Mouse (Mus musculus): ENCODE data around the gene Slc17a7. TPM values are rescaled to one million over a fixed set of nuclear protein-coding genes. Genes with fewer than 3 reads are reported as not detected.
A peak's percentile ranks its signal among the peaks of the same experiment; 100 is the strongest.
"Not testable (repeated sequence)": the region's sequence is repeated elsewhere in the genome, so short reads cannot be mapped to it uniquely, and the experiment has no call there.

Slc17a7 gene
- polyA plus RNA-seq, 1 experiment from 2014 or later: 2.6 TPM

GRCm38 (mm10) chr7:45149545-45149944 lies 14.2 kb upstream of the Slc17a7 start:
- Histone ChIP-seq H3K4me3 (no peak overlapping the region), H3K27ac (no peak overlapping the region), H3K9ac (no peak overlapping the region), H3K36me3 (peaks cover 28% of the 10 kb centered on the region), H3K4me1 (peaks cover 5% of the 10 kb centered on the region), H3K9me3 (no peaks in the 10 kb centered on the region), H3K4me2 (replicated peaks) (no peak overlapping the region), H3K27me3 (replicated peaks) (no peaks in the 10 kb centered on the region)
- WGBS: 38% methylated on average over 6 of the region's 6 CpGs
- no peak for ATAC-seq (ENCODE audit: low FRiP score, low read depth)

DNA sequence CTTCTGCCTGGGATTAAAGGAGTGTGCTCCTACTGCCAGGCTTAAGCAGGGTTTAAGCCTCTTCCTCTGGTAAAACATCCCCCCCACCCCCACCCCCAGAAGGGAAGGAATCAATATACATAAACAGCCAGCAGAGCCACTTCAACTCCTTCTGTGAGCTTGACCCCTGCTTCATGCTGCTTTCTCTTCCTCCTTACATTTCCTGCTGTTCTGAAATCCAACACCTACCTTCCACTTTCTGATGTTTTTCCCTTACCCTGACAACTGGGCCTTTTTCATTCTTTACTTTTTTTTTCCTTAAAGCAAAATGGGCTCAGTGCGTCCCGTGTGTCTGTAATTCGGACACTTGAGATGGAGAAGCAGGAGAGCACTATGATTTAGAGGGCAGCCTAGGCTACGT lies 13.4 kb upstream of the Slc17a7 start:
- Histone ChIP-seq H3K4me3 (no peak overlapping the region), H3K4me2 (replicated peaks) (no peak overlapping the region), H3K9me3 (no peaks in the 10 kb centered on the region), H3K27ac (no peak overlapping the region), H3K36me3 (peaks cover 21% of the 10 kb centered on the region), H3K4me1 (peaks cover 9% of the 10 kb centered on the region), H3K27me3 (replicated peaks) (no peaks in the 10 kb centered on the region), H3K9ac (no peak overlapping the region)
- ATAC-seq (ENCODE audit: low FRiP score, low read depth): no peak
- WGBS: 74% methylated on average over 4 of the region's 4 CpGs

DNA sequence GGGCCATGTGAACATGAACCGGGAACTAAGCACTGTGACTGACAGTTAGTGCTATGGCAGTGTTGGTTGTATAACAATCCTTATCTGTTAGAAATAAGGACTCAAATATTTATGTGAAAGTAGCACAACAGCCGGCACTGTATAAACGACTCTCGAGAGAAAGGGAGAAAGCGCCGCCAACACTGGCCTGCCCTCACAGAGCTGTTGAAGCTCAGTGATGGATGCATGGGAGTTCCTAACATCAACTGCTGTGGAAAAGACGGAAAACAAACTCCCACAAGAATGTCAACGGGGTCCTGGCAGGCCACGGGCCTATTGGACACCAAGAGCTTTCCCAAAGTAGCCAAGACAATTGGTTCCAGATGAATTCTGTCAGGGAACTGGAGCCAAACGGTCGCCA lies 12.4 kb upstream of the Slc17a7 start:
- WGBS: 59% methylated on average over 11 of the region's 11 CpGs
- no peak overlapping the region for H3K4me3 ChIP-seq
- no peaks in the 10 kb centered on the region for H3K27me3 ChIP-seq (replicated peaks)
- no peaks in the 10 kb centered on the region for H3K9me3 ChIP-seq
- H3K4me1 ChIP-seq: peaks cover 9% of the 10 kb centered on the region
- no peak overlapping the region for H3K4me2 ChIP-seq (replicated peaks)
- no peak overlapping the region for H3K27ac ChIP-seq
- ATAC-seq (ENCODE audit: low FRiP score, low read depth): no peak
- no peak overlapping the region for H3K9ac ChIP-seq
- H3K36me3 ChIP-seq: peaks cover 14% of the 10 kb centered on the region; the same call in 1 of the 2 replicates

- not testable (repeated sequence) for ATAC-seq (ENCODE audit: low FRiP score, low read depth); H3K9ac ChIP-seq; H3K27me3 ChIP-seq (replicated peaks); H3K4me2 ChIP-seq (replicated peaks); H3K4me3 ChIP-seq; H3K4me1 ChIP-seq; H3K9me3 ChIP-seq; H3K27ac ChIP-seq; H3K36me3 ChIP-seq
- 93% methylated on average over 2 of the region's 2 CpGs for WGBS
Observed at GRCm38 (mm10) chr7:45153052-45153451, 10.7 kb upstream of the Slc17a7 start.

DNA sequence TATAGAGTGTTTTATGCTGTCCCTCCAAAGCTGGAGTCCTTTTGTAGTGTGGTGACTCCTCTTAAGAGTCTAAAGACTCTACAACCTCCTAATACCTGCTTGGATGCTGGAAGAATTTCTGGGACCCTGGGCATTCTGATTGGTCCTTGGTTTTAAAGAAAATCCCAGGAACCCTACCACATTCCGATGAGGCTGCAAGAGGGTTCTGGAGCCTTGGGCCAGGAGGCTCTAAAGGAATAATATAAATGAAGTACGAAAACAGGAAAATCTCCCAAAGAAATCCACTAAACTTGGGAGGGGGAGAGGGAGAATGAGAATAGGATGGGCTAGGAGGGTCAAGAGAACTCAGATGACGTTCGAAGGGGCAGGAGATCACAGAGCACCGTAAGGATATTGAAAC lies 10.2 kb upstream of the Slc17a7 start:
- Histone ChIP-seq H3K9ac (peak overlapping the region; percentile 76), H3K4me1 (peaks cover 9% of the 10 kb centered on the region), H3K9me3 (no peaks in the 10 kb centered on the region), H3K36me3 (peaks cover 10% of the 10 kb centered on the region), H3K27me3 (replicated peaks) (no peaks in the 10 kb centered on the region), H3K4me3 (peak overlapping the region; percentile 63), H3K4me2 (replicated peaks) (peak overlapping the region; percentile 80), H3K27ac (peak overlapping the region; percentile 77; the same call in 1 of the 2 replicates)
- 3% methylated on average over 5 of the region's 5 CpGs for WGBS
- ATAC-seq (ENCODE audit: low FRiP score, low read depth): 0 out of 2 replicates have a peak, but pooled peaks have one; percentile 3

DNA sequence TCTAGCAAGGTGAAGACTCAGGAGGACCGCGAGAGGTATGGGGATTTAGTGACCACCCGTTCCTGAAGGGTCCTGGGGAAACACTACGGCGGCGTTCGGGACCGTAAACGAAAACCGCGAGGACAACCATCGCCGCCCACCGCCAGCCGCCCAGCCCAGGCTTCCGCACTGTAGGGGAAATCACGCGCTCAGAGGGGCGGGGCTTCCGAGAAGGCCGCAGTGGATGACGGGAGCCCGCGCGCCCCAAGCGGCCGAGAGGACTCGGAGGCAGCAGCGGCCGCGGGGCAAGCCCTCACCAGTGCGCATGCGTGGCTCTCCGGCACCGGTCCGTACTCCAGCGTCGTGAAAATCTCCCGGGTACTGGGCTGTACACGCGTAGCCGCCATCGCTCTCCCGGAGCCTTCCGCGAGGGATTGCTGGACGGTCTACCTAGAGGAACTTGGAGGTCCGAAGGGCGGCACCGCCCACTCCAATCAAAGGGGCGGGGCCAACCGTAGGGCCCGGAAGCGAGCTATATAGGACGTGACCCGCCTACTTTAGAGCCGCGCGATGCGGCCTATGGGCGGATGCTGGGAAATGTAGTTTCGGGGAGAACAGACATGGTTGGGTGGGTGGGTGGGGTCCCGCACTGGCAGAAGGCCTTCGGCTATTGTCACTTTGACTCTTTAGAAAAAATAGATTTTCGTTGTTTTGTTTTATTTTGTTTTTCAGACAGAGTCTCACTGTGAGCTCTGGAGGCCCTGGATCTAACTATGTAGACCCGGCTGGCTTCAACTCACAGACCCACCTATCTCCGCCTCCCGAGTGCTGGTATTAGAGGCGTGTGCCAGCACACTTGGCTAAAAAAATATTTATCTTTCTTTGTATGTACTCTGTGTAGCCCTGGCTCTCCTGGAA lies 9.4 kb upstream of the Slc17a7 start, which contains the start of the genes Pih1d1 and Aldh16a1:
Pih1d1 (plus strand) TSS at position 208 of the 897 bp plus-strand sequence.
Aldh16a1 (minus strand) TSS at position 489 of the 897 bp plus-strand sequence.
- peak; percentile 97 for ATAC-seq (ENCODE audit: low FRiP score, low read depth)
- Histone ChIP-seq H3K4me3 (peak within 1 kb of the TSS; percentile 63), H3K4me1 (peaks cover 9% of the 10 kb centered on the region), H3K9ac (peak within 1 kb of the TSS; percentile 76), H3K27me3 (replicated peaks) (no peaks in the 10 kb centered on the region), H3K27ac (peak within 1 kb of the TSS; percentile 77), H3K9me3 (no peaks in the 10 kb centered on the region), H3K4me2 (replicated peaks) (peak within 1 kb of the TSS; percentile 80), H3K36me3 (peaks cover 18% of the 10 kb centered on the region)
- WGBS: 6% methylated on average over 69 of the region's 69 CpGs

DNA sequence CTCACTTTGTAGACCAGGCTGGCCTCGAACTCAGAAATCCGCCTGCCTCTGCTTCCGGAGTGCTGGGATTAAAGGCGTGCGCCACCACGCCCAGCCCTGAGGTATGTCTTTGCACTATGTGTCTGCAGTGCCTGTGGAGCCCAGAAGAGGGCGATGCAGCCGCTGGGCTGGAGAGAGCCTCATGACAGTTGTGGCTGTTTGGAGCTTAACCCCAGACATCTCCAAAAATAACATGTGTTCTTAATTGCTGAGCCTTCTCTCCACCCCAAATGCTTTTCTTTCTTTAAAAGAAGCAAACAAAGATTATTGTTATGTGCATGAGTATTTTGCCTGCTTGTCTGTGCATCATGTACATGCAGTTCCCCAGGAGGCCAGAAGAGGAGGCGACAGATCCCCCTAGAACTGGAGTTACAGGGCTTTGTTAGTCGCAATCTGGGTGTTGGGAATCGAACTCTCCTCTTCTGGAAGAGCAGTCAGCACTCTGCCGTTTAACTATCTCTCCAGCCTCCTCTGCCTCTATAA lies 8.7 kb upstream of the Slc17a7 start:
- ATAC-seq (ENCODE audit: low FRiP score, low read depth): peak; percentile 22
- no peaks in the 10 kb centered on the region for H3K9me3 ChIP-seq
- H3K4me3 ChIP-seq: peak overlapping the region; percentile 63
- H3K4me2 ChIP-seq (replicated peaks): peak overlapping the region; percentile 80
- H3K9ac ChIP-seq: no peak overlapping the region
- 80% methylated on average over 12 of the region's 12 CpGs for WGBS
- peaks cover 25% of the 10 kb centered on the region for H3K36me3 ChIP-seq
- H3K27me3 ChIP-seq (replicated peaks): no peaks in the 10 kb centered on the region
- peaks cover 9% of the 10 kb centered on the region for H3K4me1 ChIP-seq
- no peak overlapping the region for H3K27ac ChIP-seq

- H3K4me3 ChIP-seq: no peak overlapping the region
Observed at GRCm38 (mm10) chr7:45155590-45155989, 8.2 kb upstream of the Slc17a7 start.

GRCm38 (mm10) chr7:45156206-45156605 lies 7.5 kb upstream of the Slc17a7 start:
- no peak for ATAC-seq (ENCODE audit: low FRiP score, low read depth)
- WGBS: 96% methylated on average over 15 of the region's 15 CpGs
- Histone ChIP-seq H3K4me1 (peaks cover 9% of the 10 kb centered on the region), H3K27ac (no peak overlapping the region), H3K27me3 (replicated peaks) (no peaks in the 10 kb centered on the region), H3K9me3 (no peaks in the 10 kb centered on the region), H3K4me3 (no peak overlapping the region), H3K4me2 (replicated peaks) (no peak overlapping the region), H3K9ac (no peak overlapping the region), H3K36me3 (peaks cover 35% of the 10 kb centered on the region)

More at GRCm38 (mm10) chr7:45155590-45155989, 8.2 kb upstream of the Slc17a7 start:
- Histone ChIP-seq H3K4me1 (peaks cover 9% of the 10 kb centered on the region), H3K36me3 (peaks cover 30% of the 10 kb centered on the region), H3K4me2 (replicated peaks) (peak overlapping the region; percentile 80), H3K27ac (no peak overlapping the region), H3K27me3 (replicated peaks) (no peaks in the 10 kb centered on the region), H3K9me3 (no peaks in the 10 kb centered on the region), H3K9ac (no peak overlapping the region)
- no peak for ATAC-seq (ENCODE audit: low FRiP score, low read depth)
- WGBS: 87% methylated on average over 9 of the region's 9 CpGs

DNA sequence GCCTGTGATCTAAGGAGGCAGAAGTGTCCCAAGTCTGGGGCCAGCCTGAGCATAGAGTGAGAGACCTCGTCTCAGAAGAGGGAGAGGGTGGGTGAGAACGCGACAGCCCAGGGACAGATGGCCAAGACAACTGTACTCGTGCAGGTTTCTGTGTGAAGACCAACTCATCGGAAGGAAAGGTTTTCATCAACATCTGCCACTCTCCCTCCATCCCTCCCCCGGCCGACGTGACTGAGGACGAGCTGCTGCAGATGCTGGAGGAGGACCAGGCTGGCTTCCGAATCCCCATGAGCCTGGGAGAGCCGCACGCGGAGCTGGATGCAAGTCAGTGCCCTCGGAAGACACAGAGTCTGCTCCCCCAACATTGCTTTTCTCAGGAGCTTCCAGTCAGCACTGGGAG lies 6.3 kb upstream of the Slc17a7 start:
- ATAC-seq (ENCODE audit: low FRiP score, low read depth): no peak
- Histone ChIP-seq H3K36me3 (peaks cover 35% of the 10 kb centered on the region), H3K4me1 (peaks cover 14% of the 10 kb centered on the region), H3K27me3 (replicated peaks) (peaks cover 2% of the 10 kb centered on the region), H3K27ac (no peak overlapping the region), H3K9ac (no peak overlapping the region), H3K9me3 (no peaks in the 10 kb centered on the region), H3K4me2 (replicated peaks) (no peak overlapping the region), H3K4me3 (no peak overlapping the region)
- WGBS: 86% methylated on average over 14 of the region's 14 CpGs

- Histone ChIP-seq H3K27me3 (replicated peaks) (peaks cover 17% of the 10 kb centered on the region), H3K9me3 (no peaks in the 10 kb centered on the region), H3K27ac (no peak overlapping the region), H3K36me3 (peaks cover 35% of the 10 kb centered on the region), H3K9ac (no peak overlapping the region), H3K4me2 (replicated peaks) (no peak overlapping the region), H3K4me3 (no peak overlapping the region), H3K4me1 (peaks cover 15% of the 10 kb centered on the region)
- ATAC-seq (ENCODE audit: low FRiP score, low read depth): no peak
- 96% methylated on average over 6 of the region's 6 CpGs for WGBS
Observed at GRCm38 (mm10) chr7:45158991-45159390, 4.8 kb upstream of the Slc17a7 start.

DNA sequence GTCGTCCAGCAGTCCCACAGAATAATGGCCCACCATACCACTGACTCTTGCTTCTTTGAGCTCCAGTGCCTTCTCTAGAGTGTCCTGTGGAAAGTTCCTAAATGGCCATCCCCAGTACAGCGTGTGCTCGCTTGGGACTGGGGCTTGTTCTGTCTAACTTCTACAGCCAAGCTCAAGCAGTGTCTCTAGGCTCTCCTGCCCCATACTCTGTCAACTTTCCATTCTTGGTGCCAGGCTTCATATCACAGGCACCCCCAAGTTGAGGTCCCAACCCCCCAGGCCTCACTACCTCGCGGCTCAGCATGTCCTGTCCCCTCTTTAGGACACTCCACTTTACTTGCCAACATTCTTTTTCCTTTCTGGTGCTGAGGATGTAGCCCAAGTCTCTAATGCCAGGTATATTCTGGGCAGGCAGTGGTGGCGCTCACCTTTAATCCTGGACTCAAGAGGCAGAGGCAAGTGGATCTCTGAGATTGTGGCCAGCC lies 3.4 kb upstream of the Slc17a7 start:
- H3K4me1 ChIP-seq: peaks cover 11% of the 10 kb centered on the region
- H3K36me3 ChIP-seq: peaks cover 35% of the 10 kb centered on the region
- H3K27ac ChIP-seq: no peak overlapping the region
- no peak overlapping the region for H3K4me2 ChIP-seq (replicated peaks)
- H3K9me3 ChIP-seq: no peaks in the 10 kb centered on the region
- no peak for ATAC-seq (ENCODE audit: low FRiP score, low read depth)
- H3K4me3 ChIP-seq: no peak overlapping the region
- peaks cover 31% of the 10 kb centered on the region for H3K27me3 ChIP-seq (replicated peaks)
- 93% methylated on average over 6 of the region's 6 CpGs for WGBS
- H3K9ac ChIP-seq: no peak overlapping the region

All from neural tube, embryonic 12.5 days (tissue).